Mouse (Mus musculus) midbrain, embryonic 14.5 days (tissue): ENCODE data around the gene Gm17409. TPM values are rescaled to one million over a fixed set of nuclear protein-coding genes. Genes with fewer than 3 reads are reported as not detected.

Experiments
- ATAC-seq: fragments of 200-750 bp; cut with Nextera tagmentation; 2 replicates; pipeline ENCODE4 v1.8.0; 2017; ENCODE audit warnings: moderate number of reproducible peaks, moderate library complexity; ENCODE audit not compliant: low FRiP score, low TSS enrichment
- DNase-seq: peaks from one replicate; pipeline ENCODE4 v3.0.0-alpha.2; 2015
- H3K27ac ChIP-seq: fragments of 300-500 bp; sonication (generic); replicated peaks from 2 replicates; pipeline ENCODE4 v1.5.1; 2014; ENCODE audit warnings: mild to moderate bottlenecking, low read depth, low read length, moderate library complexity
- H3K27me3 ChIP-seq: fragments of 300-500 bp; sonication (generic); 2 replicates; pipeline ENCODE4 v1.6.1; 2014; ENCODE audit warnings: low read length, control low read depth, mixed read lengths; ENCODE audit not compliant: control insufficient read depth, insufficient read depth
- H3K36me3 ChIP-seq: fragments of 300-500 bp; sonication (generic); 2 replicates; pipeline ENCODE4 v1.6.1; 2014; ENCODE audit warnings: low read length, control low read depth; ENCODE audit not compliant: control insufficient read depth, insufficient read depth
- H3K4me1 ChIP-seq: fragments of 300-500 bp; sonication (generic); 2 replicates; pipeline ENCODE4 v1.6.1; 2014; ENCODE audit warnings: mild to moderate bottlenecking, antibody characterized with exemption, low read length, control low read depth; ENCODE audit not compliant: control insufficient read depth, insufficient read depth
- H3K4me2 ChIP-seq: fragments of 300-500 bp; sonication (generic); 2 replicates; pipeline ENCODE4 v1.6.1; 2014; ENCODE audit warnings: mild to moderate bottlenecking, low read length, moderate library complexity
- H3K4me3 ChIP-seq: fragments of 300-500 bp; sonication (generic); replicated peaks from 2 replicates; pipeline ENCODE4 v1.5.1; 2014; ENCODE audit warnings: low read depth, low read length
- H3K9ac ChIP-seq: fragments of 300-500 bp; sonication (generic); replicated peaks from 2 replicates; pipeline ENCODE4 v1.6.1; 2014; ENCODE audit warnings: mild to moderate bottlenecking, low read length, moderate library complexity
- H3K9me3 ChIP-seq: fragments of 300-500 bp; sonication (generic); 2 replicates; pipeline ENCODE4 v1.6.1; 2016; ENCODE audit warnings: low read length, control low read depth, mixed read lengths; ENCODE audit not compliant: control insufficient read depth
- WGBS: fragments of 180-500 bp; shearing (Covaris S2); extraction: QIAGEN DNeasy Blood & Tissue Kit; methylation state at CpG from one replicate; pipeline ENCODE4 v1.1.7; 2014; 5-methylcytosine and 5-hydroxymethylcytosine counted together
- polyA plus RNA-seq: library from polyadenylated mRNA; unstranded; fragments of >200 nt; fragmentation: Nextera tagmentation; extraction: Ambion mirVana; gene quantifications from 2 replicates; pipeline ENCODE4 v1.2.1, GENCODE M21; 2014

Gene Gm17409
- not detected in 2 replicates for polyA plus RNA-seq

DNA sequence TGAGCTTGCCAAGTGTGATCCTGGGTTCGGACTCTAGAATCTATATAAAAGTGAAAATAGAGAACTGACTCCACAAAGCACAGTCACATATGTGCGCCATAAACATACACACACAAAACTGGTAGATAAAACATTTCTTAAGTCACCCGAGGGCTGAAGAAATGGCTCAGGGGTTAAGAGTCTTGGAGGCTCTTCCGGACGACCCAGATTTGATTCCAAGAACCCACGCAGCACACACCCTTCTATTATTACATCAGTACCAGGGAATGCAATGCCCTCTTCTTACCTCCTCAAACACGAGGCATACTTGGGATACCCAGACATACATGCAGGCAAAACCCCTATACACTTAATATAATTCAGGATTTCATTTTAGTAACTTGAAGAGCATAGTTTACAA is at the start of gene Gm17409:
Gene Gm17409, plus strand, starts transcription at position 301 of the 400 bp plus-strand sequence.
- H3K27me3 ChIP-seq, result no peaks in the 10 kb centered on the region
- no peak within 1 kb of the TSS for H3K4me3 ChIP-seq
- no peak within 1 kb of the TSS for H3K27ac ChIP-seq
- peaks cover 31% of the 10 kb centered on the region for H3K36me3 ChIP-seq
- no peak within 1 kb of the TSS for H3K9ac ChIP-seq
- H3K4me1 ChIP-seq, result no peaks in the 10 kb centered on the region
- ATAC-seq (no peak), DNase-seq (no peak)
- WGBS, result 94% methylated on average over 7 of the region's 7 CpGs
- H3K4me2 ChIP-seq, result no peak within 1 kb of the TSS
- H3K9me3 ChIP-seq, result no peaks in the 10 kb centered on the region

- DNase-seq (no peak), ATAC-seq (no peak)
- H3K4me2 ChIP-seq, result no peak overlapping the region
- no peaks in the 10 kb centered on the region for H3K9me3 ChIP-seq
- 82% methylated on average over 5 of the region's 5 CpGs for WGBS
- H3K9ac ChIP-seq, result no peak overlapping the region
- no peaks in the 10 kb centered on the region for H3K36me3 ChIP-seq
- no peak overlapping the region for H3K27ac ChIP-seq
- H3K27me3 ChIP-seq, result no peaks in the 10 kb centered on the region
- H3K4me1 ChIP-seq, result no peaks in the 10 kb centered on the region
- H3K4me3 ChIP-seq, result no peak overlapping the region
These were observed 46.6 kb upstream of the Gm17409 start for GRCm38 (mm10) chr2:58423319-58423718.

DNA sequence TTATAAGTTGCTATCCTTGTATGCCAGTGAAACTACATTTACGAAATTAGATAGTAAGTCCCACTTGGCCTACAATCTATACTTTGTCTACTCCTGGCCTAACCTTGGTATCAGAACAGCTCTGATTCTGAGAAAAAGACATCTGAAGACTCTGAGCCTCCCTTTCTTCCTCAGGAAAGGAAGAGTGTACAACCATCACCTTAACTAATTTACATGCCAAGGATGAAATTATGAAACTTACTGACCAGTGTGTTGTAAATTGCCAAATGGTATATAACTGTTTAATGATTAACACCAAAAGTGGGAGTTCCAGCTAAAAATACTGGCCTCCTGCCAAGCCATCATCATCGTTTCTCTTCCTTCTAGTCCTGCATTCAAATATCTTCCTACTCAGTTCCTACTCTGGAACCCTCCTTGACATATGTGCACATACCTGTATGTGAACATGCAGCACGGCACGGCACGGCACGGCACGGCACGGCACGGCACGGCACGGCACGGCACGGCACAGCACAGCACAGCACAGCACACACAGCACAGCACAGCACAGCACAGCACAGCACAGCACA is 44.4 kb upstream of the Gm17409 start:
- no peak for DNase-seq
- Histone ChIP-seq H3K27me3 (no peaks in the 10 kb centered on the region), H3K27ac (no peak overlapping the region), H3K36me3 (no peaks in the 10 kb centered on the region), H3K9ac (no peak overlapping the region), H3K4me2 (no peak overlapping the region), H3K4me1 (no peaks in the 10 kb centered on the region), H3K4me3 (no peak overlapping the region), H3K9me3 (no peaks in the 10 kb centered on the region)
- no peak for ATAC-seq
- WGBS, result 96% methylated on average over 13 of the region's 13 CpGs

DNA sequence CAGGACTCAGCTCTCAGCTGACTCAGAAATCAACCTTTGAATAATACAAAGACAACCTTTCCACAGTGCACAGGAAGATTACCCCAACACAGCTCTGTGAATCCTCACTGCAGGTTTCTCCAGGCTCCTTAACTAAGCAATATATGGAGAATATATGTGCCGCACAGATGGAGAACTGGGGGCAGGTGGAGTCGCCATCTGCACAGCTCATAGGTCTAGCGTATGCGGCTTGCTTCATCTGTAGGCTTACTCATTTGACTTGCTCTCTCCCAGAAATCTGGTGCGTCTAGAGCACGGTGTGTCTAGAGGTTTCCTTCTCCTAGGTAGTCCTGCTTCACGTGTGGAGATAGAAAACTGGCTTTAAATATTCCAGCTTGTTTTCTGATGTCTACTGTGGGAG is 37.7 kb upstream of the Gm17409 start:
- 93% methylated on average over 7 of the region's 7 CpGs for WGBS
- no peak for DNase-seq
- Histone ChIP-seq H3K27ac (no peak overlapping the region), H3K4me2 (no peak overlapping the region), H3K9ac (no peak overlapping the region), H3K4me3 (no peak overlapping the region), H3K9me3 (no peaks in the 10 kb centered on the region), H3K27me3 (no peaks in the 10 kb centered on the region), H3K36me3 (no peaks in the 10 kb centered on the region), H3K4me1 (no peaks in the 10 kb centered on the region)
- no peak for ATAC-seq

GRCm38 (mm10) chr2:58433317-58433716 is 36.6 kb upstream of the Gm17409 start:
- Histone ChIP-seq H3K27ac (no peak overlapping the region), H3K9ac (no peak overlapping the region), H3K27me3 (no peaks in the 10 kb centered on the region), H3K4me1 (no peaks in the 10 kb centered on the region), H3K4me3 (no peak overlapping the region), H3K9me3 (no peaks in the 10 kb centered on the region), H3K36me3 (no peaks in the 10 kb centered on the region), H3K4me2 (no peak overlapping the region)
- ATAC-seq (no peak), DNase-seq (no peak)
- 89% methylated on average over 2 of the region's 2 CpGs for WGBS

DNA sequence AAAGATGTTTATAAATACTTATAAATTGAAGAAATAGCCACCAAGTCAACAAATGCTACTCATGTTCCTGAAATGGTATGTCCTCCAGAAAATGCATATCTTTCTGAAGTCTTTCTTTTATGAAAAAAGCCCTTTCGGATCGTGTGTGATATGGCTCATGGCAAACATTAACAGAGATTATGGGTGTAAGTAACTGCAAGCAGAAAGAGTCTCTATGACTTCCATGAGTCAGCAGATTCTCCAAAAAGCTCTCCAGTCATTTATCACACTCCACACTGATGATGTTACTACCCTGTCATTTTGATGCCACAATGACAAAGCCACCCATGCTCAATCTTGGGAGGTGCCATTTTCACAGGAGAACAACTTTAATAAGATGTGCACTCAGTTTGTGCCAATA is 35.5 kb upstream of the Gm17409 start:
- Histone ChIP-seq H3K4me1 (no peaks in the 10 kb centered on the region), H3K36me3 (0 out of 2 replicates have a peak, but pooled peaks cover 4% of the 10 kb centered on the region), H3K27me3 (no peaks in the 10 kb centered on the region), H3K9ac (no peak overlapping the region), H3K4me2 (no peak overlapping the region), H3K27ac (no peak overlapping the region), H3K4me3 (no peak overlapping the region), H3K9me3 (no peaks in the 10 kb centered on the region)
- 92% methylated on average over 2 of the region's 2 CpGs for WGBS
- ATAC-seq, result no peak
- no peak for DNase-seq

DNA sequence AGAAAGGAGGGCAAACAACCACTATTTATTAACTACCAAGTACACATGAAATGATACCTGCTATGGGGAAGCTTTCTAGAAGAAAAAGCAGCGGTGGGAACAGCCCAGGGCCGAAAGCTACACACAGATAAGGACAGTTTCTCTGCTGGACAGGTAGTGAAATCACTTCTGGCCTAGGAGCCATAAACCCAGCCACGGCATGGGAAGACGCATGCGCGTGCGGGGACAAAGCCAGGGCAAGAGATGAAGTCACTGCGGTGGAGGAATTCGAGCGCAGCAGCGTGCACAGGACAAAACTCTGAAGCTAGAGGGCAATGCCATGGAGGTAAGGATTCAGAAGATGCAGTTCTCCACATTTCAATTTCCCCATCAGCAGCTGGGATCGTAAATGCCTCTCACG is 34.4 kb upstream of the Gm17409 start:
- 94% methylated on average over 13 of the region's 13 CpGs for WGBS
- DNase-seq, result no peak
- no peaks in the 10 kb centered on the region for H3K9me3 ChIP-seq
- H3K27ac ChIP-seq, result no peak overlapping the region
- H3K9ac ChIP-seq, result no peak overlapping the region
- no peak overlapping the region for H3K4me2 ChIP-seq
- no peak for ATAC-seq
- H3K36me3 ChIP-seq, result 0 out of 2 replicates have a peak, but pooled peaks cover 5% of the 10 kb centered on the region
- no peaks in the 10 kb centered on the region for H3K27me3 ChIP-seq
- H3K4me1 ChIP-seq, result no peaks in the 10 kb centered on the region
- H3K4me3 ChIP-seq, result no peak overlapping the region

GRCm38 (mm10) chr2:58436911-58437310 is 33.0 kb upstream of the Gm17409 start:
- no peak overlapping the region for H3K4me2 ChIP-seq
- H3K4me1 ChIP-seq, result no peaks in the 10 kb centered on the region
- no peak overlapping the region for H3K4me3 ChIP-seq
- DNase-seq, result no peak
- WGBS, result 82% methylated on average over 3 of the region's 3 CpGs
- H3K9ac ChIP-seq, result no peak overlapping the region
- H3K36me3 ChIP-seq, result 0 out of 2 replicates have a peak, but pooled peaks cover 5% of the 10 kb centered on the region
- ATAC-seq, result no peak
- H3K27me3 ChIP-seq, result no peaks in the 10 kb centered on the region
- no peaks in the 10 kb centered on the region for H3K9me3 ChIP-seq
- no peak overlapping the region for H3K27ac ChIP-seq

DNA sequence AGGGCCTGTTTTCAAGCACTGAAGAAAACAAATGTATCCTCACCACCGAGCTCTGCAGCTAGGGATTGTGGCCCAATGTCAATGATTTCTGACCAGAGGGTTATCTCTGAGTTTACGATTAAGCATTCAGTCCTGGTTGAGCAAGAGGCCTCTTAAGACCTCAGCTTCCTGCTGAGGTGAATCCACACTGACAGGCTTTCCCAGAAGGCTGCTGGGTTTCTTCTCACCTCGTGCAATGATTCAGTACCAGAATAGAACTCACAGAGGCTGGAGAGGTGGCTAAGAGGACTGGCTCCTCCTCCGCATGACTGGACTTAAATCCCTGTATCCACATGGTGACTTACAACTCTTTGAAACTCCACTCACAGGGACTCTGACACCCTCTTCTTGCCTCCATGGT is 26.8 kb upstream of the Gm17409 start:
- ATAC-seq, result no peak
- H3K27ac ChIP-seq, result no peak overlapping the region
- H3K27me3 ChIP-seq, result no peaks in the 10 kb centered on the region
- peaks cover 24% of the 10 kb centered on the region for H3K36me3 ChIP-seq
- H3K4me2 ChIP-seq, result no peak overlapping the region
- DNase-seq, result no peak
- H3K9ac ChIP-seq, result no peak overlapping the region
- H3K4me3 ChIP-seq, result no peak overlapping the region
- 80% methylated on average over 4 of the region's 4 CpGs for WGBS
- no peaks in the 10 kb centered on the region for H3K4me1 ChIP-seq
- no peaks in the 10 kb centered on the region for H3K9me3 ChIP-seq
